Mouse (Mus musculus): ENCODE measurements around the gene Llgl2. TPM values are rescaled to one million over a fixed set of nuclear protein-coding genes. Genes with fewer than 3 reads are reported as not detected.

Gene Llgl2
- 10 to 100 TPM; 19.0 to 21.6 TPM for total RNA-seq (2021)
- long read RNA-seq, experiment 1, transcript Llgl2-201 (26 exons, 3,551 nt): major isoform, 6 of 26 reads
- long read RNA-seq, experiment 1, partial matches to known transcripts: 10 of 26 reads
- long read RNA-seq, experiment 1, other reads (novel, unspliced or antisense): 10 of 26 reads
- long read RNA-seq, experiment 2, transcript Llgl2-201 (26 exons, 3,551 nt): major isoform, 15 of 54 reads
- long read RNA-seq, experiment 2, partial matches to known transcripts: 25 of 54 reads
- long read RNA-seq, experiment 2, other reads (novel, unspliced or antisense): 14 of 54 reads

GRCm38 (mm10) chr11:115823774-115824740 is at the start of gene Llgl2:
Gene Llgl2 (plus strand): TSS chr11:115824049.
- peak; percentile 53 to 75 for DNase-seq (ENCODE audit: low spot score in 2 of 2)

GRCm38 (mm10) chr11:115774653-115775052 is 49.2 kb upstream of the Llgl2 start:
- no peak for DNase-seq (ENCODE audit: low spot score in 2 of 2)

DNA sequence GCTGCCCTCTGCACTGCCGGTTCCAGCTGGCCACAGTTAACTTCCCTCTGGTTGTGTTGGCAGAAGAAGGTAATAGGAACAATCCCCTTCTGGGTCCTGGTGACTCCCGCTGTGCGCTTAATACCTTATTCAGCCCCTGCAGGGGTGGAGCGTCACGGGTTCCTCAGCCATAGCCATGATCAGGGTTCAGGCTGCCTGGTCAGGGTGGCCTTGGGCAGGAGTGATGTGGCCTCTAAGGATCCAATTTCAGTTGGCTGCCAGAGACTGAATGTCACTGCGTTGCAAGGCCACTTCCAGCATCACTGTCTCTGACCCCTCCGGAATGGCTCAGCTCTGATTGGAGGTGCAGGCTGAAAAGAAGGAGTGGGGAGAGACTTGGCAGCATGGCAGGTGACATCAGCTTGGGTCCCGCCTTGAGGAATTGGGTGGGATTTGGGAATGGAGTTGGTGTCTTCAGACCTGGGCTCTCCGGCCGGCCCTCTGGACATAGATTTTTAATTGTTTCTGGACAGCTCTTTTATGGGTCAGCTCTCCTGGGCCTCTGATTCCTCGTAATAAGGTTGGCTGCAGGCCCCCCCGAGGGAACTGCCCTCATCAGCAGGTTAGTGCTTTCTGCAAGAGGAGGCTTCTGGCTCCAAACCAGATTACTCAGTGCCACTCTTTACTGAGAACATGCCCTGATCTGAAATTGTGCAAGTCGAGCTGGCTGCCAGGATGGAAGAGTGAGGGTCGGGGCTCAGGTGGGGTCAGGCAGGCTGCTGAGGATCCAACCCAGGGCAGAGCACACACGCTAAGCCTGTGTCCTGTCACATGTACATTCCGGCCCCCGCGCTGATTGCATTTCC is 47.8 kb upstream of the Llgl2 start:
- DNase-seq (ENCODE audit: low spot score in 2 of 2): no peak

DNA sequence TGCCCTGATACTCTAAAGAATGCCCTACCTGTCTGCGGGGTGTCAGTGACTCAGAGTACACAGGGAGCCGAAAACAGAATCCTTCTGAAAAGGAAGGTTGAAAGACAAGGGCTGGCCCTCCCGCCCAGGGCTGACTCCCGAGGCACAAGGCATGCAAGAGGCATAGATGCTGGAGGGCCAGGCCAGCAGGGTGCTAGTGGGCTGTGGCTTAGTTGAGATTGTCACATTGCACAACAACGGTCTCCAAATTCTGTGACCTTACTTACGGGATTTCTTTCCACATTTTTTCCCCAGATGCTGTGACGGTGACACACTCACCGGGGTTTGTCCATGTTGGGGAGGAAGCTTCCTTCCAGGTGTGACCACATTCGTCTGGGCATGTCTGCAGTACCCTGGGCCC is 46.9 kb upstream of the Llgl2 start:
- DNase-seq (ENCODE audit: low spot score in 2 of 2): no peak

DNA sequence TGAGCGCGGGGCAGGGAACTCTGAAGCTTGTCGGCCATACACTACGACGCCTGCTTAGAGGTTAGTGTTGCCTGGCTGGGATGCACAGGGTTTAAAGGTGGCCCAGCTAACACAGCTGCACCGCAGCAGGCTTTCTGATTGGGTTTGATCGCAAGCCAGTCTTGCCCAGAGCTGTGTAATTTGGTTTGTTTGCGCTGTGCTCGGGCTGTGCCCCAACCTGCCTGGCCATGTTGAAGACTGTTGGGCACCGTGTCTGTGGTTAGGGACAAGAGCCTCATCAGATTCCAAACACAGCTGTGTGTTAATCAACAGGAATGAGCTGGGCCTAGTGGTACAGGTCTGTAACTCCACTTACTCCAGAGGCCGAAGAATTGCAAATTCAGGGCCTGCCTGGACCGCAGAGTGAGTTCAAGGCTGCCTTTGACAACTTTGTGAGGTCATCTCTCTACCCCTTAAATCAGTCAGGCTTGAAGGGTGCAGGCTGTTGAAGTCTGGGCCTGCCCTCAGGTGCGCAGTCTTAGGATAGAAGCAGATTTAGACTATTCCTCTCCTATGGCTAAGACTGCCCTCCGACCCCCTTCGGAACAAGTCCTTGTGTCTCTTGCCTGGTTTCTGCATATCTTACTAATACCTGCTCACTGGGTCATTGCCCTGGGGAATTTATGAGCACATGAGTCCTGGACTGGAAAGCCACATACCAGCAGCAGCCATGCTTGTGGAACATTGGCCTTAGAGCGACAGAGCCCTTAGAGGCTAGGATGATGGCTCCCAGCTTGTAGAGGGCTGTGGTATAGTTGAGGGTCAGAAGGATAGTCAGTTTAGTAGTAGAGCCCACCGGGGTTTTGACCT is 46.1 kb upstream of the Llgl2 start:
- DNase-seq (ENCODE audit: low spot score in 2 of 2): peak in 1 of 2 experiments; percentile 6

DNA sequence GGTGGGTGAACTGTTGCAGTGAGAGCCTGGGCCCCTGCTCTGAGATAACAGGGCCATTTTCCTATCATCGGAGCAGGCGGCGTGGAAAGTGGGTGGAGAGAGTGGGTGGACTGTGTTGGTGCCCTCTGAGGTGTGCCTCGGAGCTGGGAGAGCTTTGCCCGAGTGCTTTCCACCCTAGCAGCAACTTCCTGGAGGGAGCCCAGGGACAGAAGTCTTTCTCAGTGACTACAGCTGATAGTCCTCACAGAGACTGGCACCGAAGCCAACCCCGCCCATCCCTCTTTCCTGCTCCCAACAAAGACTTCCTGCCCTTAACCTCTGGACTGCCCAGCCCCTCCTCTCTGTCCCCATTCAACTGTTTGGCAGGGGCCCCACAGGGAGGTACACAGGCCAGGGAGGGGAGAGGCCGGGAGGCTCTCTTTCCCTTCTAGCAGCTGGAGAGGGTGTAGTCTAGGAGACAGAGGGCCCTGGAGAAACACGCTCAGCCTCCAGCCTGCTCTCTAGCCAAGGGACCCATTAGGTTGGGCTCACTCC is 44.7 kb upstream of the Llgl2 start:
- peak; percentile 56 to 73 for DNase-seq (ENCODE audit: low spot score in 2 of 2)

- DNase-seq (ENCODE audit: low spot score in 2 of 2): peak in 1 of 2 experiments; percentile 22
These were observed 43.4 kb upstream of the Llgl2 start for GRCm38 (mm10) chr11:115780141-115781070.

GRCm38 (mm10) chr11:115786473-115786872 is 37.4 kb upstream of the Llgl2 start:
- DNase-seq (ENCODE audit: low spot score in 2 of 2): no peak

GRCm38 (mm10) chr11:115789787-115790186 is 34.1 kb upstream of the Llgl2 start:
- DNase-seq (ENCODE audit: low spot score in 2 of 2): no peak

GRCm38 (mm10) chr11:115791919-115792318 is 31.9 kb upstream of the Llgl2 start:
- DNase-seq (ENCODE audit: low spot score in 2 of 2): no peak

DNA sequence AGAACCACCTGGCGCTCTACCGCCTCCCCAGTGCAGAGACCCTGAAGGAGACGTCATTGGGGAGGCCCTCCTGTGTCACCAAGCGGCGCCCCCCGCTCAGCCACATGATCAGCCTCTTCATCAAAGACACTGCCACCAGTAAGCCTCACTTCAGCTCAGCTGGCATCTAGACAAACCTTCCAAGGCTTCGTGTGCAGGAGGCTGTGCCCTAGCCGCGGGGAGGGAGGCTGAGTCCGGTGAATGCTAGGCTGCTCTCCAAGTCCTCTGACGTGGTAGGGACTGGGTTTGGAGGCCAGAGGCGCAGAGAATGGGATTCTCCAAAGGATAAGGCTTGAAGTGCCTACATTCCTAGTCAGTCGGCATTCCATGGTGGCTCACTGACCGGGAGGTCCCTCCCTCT is 31.5 kb upstream of the Llgl2 start:
- DNase-seq (ENCODE audit: low spot score in 2 of 2): no peak

GRCm38 (mm10) chr11:115796898-115797297 is 27.0 kb upstream of the Llgl2 start:
- DNase-seq (ENCODE audit: low spot score in 2 of 2): no peak

DNA sequence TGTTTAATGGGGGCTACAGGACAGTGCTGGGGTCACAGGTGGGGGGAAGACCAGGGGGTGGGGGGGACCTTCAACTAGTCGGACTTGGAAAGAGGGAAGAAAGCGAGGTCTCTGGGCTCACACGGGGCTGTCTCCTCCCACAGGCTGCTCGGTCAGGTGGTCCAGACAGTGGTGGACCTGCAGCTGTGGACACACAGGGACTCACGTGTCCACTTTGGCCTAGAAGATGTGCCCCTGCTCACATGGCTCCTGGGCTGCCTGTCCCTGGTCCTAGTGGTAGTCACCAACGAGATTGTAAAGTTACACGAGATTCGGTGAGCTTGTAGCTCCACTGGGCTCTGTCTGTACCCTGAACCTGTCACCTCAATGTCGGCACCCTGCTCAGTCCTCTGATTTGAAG is 26.2 kb upstream of the Llgl2 start:
- no peak for DNase-seq (ENCODE audit: low spot score in 2 of 2)

DNA sequence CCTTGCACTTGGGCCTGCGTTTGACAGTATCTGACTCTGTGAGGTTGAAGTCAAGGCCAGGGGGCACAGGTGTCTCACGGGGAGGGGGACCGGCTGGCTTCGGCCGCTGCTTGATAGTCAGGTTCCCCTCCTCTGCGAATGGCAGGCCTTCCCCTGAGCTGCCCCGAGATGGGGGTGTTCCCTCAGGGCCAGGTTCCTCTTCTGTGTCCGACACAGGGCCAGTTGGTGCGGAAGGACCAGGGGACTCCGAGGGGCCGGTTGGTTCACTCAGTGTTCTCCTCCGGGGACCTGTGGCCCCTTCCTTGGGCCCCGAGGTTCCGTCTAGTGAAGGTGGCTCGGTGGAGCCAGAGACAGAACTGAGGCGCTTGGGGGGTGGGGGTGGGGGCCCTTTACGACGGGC is 22.9 kb upstream of the Llgl2 start:
- DNase-seq (ENCODE audit: low spot score in 2 of 2): no peak

DNA sequence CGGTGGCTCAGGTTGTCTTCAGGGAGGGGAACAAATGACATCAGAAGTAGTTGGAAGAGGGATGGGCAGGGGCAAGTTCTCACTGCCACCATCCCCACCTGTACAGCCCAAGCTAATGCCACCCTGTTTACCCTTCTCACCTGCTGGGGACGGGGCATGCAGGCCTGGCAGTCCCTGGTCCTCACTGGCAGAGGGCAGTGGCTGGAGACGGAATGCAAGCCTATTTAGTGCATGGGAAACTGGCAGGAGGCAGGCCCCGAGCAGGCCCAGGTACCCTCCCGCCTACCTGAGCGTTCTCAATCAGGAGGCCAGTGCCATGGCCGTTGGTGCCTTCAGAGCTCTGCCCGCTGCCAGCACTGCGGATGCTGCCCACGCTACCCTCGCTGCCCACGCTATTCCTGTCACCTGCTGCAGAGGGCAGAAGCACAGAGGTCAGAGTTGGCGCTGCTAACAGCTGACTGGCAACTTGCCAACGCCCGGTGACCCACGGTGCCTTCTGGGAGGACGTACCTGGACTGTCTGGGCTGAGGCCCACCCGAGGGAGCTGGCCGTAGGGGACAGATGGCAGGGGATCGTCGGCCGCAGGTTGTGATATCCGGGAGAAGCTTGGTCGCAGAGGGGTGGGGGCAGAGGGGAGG is 20.7 kb upstream of the Llgl2 start:
- no peak for DNase-seq (ENCODE audit: low spot score in 2 of 2)

DNA sequence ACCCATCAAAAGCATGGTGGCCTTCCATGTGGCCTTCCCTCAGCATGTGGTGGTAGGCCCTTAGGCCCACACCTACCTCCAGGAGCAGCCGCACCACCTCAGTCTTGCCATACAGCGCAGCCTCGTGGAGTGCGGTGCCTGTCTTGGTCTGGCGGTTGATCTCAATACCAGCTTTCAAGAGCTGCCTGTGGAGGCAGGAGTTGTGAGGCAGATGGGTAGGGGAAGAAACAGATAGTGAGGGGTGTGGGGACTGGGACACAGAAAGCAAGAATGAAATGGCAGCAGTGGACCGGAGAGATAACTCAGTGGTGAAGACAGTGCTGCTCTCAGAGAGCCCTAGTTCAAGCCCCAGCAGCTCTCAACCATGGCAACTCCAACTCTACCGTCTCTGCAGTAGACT is 18.8 kb upstream of the Llgl2 start:
- no peak for DNase-seq (ENCODE audit: low spot score in 2 of 2)

- DNase-seq (ENCODE audit: low spot score in 2 of 2): no peak
These were observed 17.7 kb upstream of the Llgl2 start for GRCm38 (mm10) chr11:115806154-115806553.

DNA sequence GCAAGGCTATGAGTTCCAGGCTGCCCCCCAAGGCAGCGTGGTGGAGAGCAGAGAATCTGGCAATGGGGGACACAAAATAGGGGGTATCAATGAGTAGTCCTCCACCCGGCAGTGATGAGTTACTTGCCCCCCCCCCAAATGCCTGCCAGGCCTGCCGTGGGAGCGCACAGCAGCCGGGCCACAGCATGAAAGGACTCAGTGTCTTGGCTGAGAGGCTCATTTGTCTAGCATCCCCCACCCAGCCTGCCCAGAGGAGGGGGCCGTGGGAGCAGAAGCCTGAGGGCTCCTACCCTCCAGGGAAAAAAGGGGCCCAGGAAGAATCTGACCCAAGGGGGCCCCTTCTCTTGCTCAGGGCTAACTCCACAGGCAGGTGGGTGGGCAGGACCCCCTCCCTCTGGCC is 16.5 kb upstream of the Llgl2 start:
- DNase-seq (ENCODE audit: low spot score in 2 of 2): no peak

- no peak for DNase-seq (ENCODE audit: low spot score in 2 of 2)
These were observed 15.9 kb upstream of the Llgl2 start for GRCm38 (mm10) chr11:115807971-115808370.
